Mouse (Mus musculus) neural tube, embryonic 13.5 days (tissue): Measurements from ENCODE around the gene Prkar2a. TPM values are rescaled to one million over a fixed set of nuclear protein-coding genes. Genes with fewer than 3 reads are reported as not detected.

Experiments used
- ATAC-seq: fragments of 200-750 bp; cut with Nextera tagmentation; 2 replicates; pipeline ENCODE4 v1.8.0; 2017; ENCODE audit warnings: low read depth, mild to moderate bottlenecking, moderate TSS enrichment, moderate library complexity
- H3K27ac ChIP-seq: fragments of 300-500 bp; sonication (generic); replicated peaks from 2 replicates; pipeline ENCODE4 v1.5.1; 2015; ENCODE audit warnings: moderate library complexity, mild to moderate bottlenecking, inconsistent platforms
- H3K27me3 ChIP-seq: fragments of 300-500 bp; sonication (generic); 2 replicates; pipeline ENCODE4 v1.6.1; 2015; ENCODE audit warnings: mild to moderate bottlenecking, inconsistent platforms
- H3K36me3 ChIP-seq: fragments of 300-500 bp; sonication (generic); 2 replicates; pipeline ENCODE4 v1.6.1; 2015; ENCODE audit warnings: mild to moderate bottlenecking, inconsistent platforms
- H3K4me1 ChIP-seq: fragments of 300-500 bp; sonication (generic); replicated peaks from 2 replicates; pipeline ENCODE4 v1.6.1; 2015; ENCODE audit warnings: inconsistent platforms
- H3K4me2 ChIP-seq: fragments of 300-500 bp; sonication (generic); 2 replicates; pipeline ENCODE4 v1.6.1; 2015; ENCODE audit warnings: inconsistent platforms, mild to moderate bottlenecking, moderate library complexity
- H3K4me3 ChIP-seq: fragments of 300-500 bp; sonication (generic); 2 replicates; pipeline ENCODE4 v1.5.1; 2015; ENCODE audit warnings: mild to moderate bottlenecking, inconsistent platforms
- H3K9ac ChIP-seq: fragments of 300-500 bp; sonication (generic); 2 replicates; pipeline ENCODE4 v1.6.1; 2015; ENCODE audit warnings: moderate library complexity, mild to moderate bottlenecking, inconsistent platforms
- H3K9me3 ChIP-seq: fragments of 300-500 bp; sonication (generic); 2 replicates; pipeline ENCODE4 v1.6.1; 2016; ENCODE audit warnings: inconsistent platforms
- WGBS: fragments of 180-500 bp; shearing (Covaris S2); methylation state at CpG from one replicate; pipeline ENCODE4 v1.1.7; 2015; 5-methylcytosine and 5-hydroxymethylcytosine counted together
- polyA plus RNA-seq: library from polyadenylated mRNA; unstranded; fragments of >200 nt; fragmentation: Nextera tagmentation; extraction: Ambion mirVana; gene quantifications from 2 replicates; pipeline ENCODE4 v1.2.1, GENCODE M21; 2015

The Prkar2a gene
- polyA plus RNA-seq, 1 experiment from 2014 or later, result 57.6 TPM

- no peaks in the 10 kb centered on the region for H3K9me3 ChIP-seq
- no peaks in the 10 kb centered on the region for H3K36me3 ChIP-seq
- H3K4me2 ChIP-seq, result no peak overlapping the region
- H3K4me1 ChIP-seq, result no peaks in the 10 kb centered on the region
- H3K9ac ChIP-seq, result no peak overlapping the region
- no peak overlapping the region for H3K27ac ChIP-seq
- no peaks in the 10 kb centered on the region for H3K27me3 ChIP-seq
- ATAC-seq, result no peak
- 98% methylated on average over 20 of the region's 20 CpGs for WGBS
- no peak overlapping the region for H3K4me3 ChIP-seq
Observed at GRCm38 (mm10) chr9:108759121-108759520, 70.0 kb downstream of the Prkar2a start.

- no peaks in the 10 kb centered on the region for H3K27me3 ChIP-seq
- H3K9ac ChIP-seq, result no peak overlapping the region
- H3K4me3 ChIP-seq, result no peak overlapping the region
- H3K4me2 ChIP-seq, result no peak overlapping the region
- no peaks in the 10 kb centered on the region for H3K36me3 ChIP-seq
- no peaks in the 10 kb centered on the region for H3K9me3 ChIP-seq
- ATAC-seq, result no peak
- no peaks in the 10 kb centered on the region for H3K4me1 ChIP-seq
- H3K27ac ChIP-seq, result no peak overlapping the region
- WGBS, result 59% methylated on average over 2 of the region's 2 CpGs
Observed at GRCm38 (mm10) chr9:108759805-108760204, 70.7 kb downstream of the Prkar2a start.

GRCm38 (mm10) chr9:108761561-108761960 is 72.4 kb downstream of the Prkar2a start:
- Histone ChIP-seq H3K36me3 (no peaks in the 10 kb centered on the region), H3K9me3 (no peaks in the 10 kb centered on the region), H3K4me1 (no peaks in the 10 kb centered on the region), H3K9ac (no peak overlapping the region), H3K4me2 (no peak overlapping the region), H3K27me3 (no peaks in the 10 kb centered on the region), H3K4me3 (no peak overlapping the region), H3K27ac (no peak overlapping the region)
- ATAC-seq, result no peak

- H3K4me3 ChIP-seq, result no peak overlapping the region
- no peaks in the 10 kb centered on the region for H3K4me1 ChIP-seq
- H3K36me3 ChIP-seq, result no peaks in the 10 kb centered on the region
- no peak overlapping the region for H3K4me2 ChIP-seq
- ATAC-seq, result no peak
- no peaks in the 10 kb centered on the region for H3K9me3 ChIP-seq
- H3K27ac ChIP-seq, result no peak overlapping the region
- WGBS, result 79% methylated on average over 10 of the region's 10 CpGs
- no peaks in the 10 kb centered on the region for H3K27me3 ChIP-seq
- H3K9ac ChIP-seq, result no peak overlapping the region
Observed at GRCm38 (mm10) chr9:108764971-108765370, 75.9 kb downstream of the Prkar2a start.

GRCm38 (mm10) chr9:108776614-108777013 is 87.5 kb downstream of the Prkar2a start:
- Histone ChIP-seq H3K4me1 (no peaks in the 10 kb centered on the region), H3K4me3 (no peak overlapping the region), H3K36me3 (no peaks in the 10 kb centered on the region), H3K4me2 (no peak overlapping the region), H3K27ac (no peak overlapping the region), H3K27me3 (no peaks in the 10 kb centered on the region), H3K9me3 (no peaks in the 10 kb centered on the region), H3K9ac (no peak overlapping the region)
- ATAC-seq, result no peak
- 93% methylated on average over 4 of the region's 4 CpGs for WGBS

GRCm38 (mm10) chr9:108777276-108777675 is 88.2 kb downstream of the Prkar2a start:
- H3K4me3 ChIP-seq, result no peak overlapping the region
- H3K9ac ChIP-seq, result no peak overlapping the region
- no peak for ATAC-seq
- no peak overlapping the region for H3K4me2 ChIP-seq
- H3K36me3 ChIP-seq, result no peaks in the 10 kb centered on the region
- no peaks in the 10 kb centered on the region for H3K9me3 ChIP-seq
- WGBS, result 81% methylated on average over 4 of the region's 4 CpGs
- no peak overlapping the region for H3K27ac ChIP-seq
- peaks cover 6% of the 10 kb centered on the region; the same call in 1 of the 2 replicates for H3K4me1 ChIP-seq
- no peaks in the 10 kb centered on the region for H3K27me3 ChIP-seq

GRCm38 (mm10) chr9:108780959-108781358 is 91.8 kb downstream of the Prkar2a start:
- ATAC-seq, result no peak
- H3K36me3 ChIP-seq, result 0 out of 2 replicates have a peak, but pooled peaks cover under 1% of the 10 kb centered on the region
- no peak overlapping the region for H3K9ac ChIP-seq
- H3K27ac ChIP-seq, result no peak overlapping the region
- no peak overlapping the region for H3K4me2 ChIP-seq
- WGBS, result 65% methylated on average over 5 of the region's 5 CpGs
- H3K27me3 ChIP-seq, result no peaks in the 10 kb centered on the region
- H3K4me3 ChIP-seq, result no peak overlapping the region
- no peaks in the 10 kb centered on the region for H3K9me3 ChIP-seq
- peaks cover 26% of the 10 kb centered on the region for H3K4me1 ChIP-seq

GRCm38 (mm10) chr9:108781891-108782290 is 92.8 kb downstream of the Prkar2a start:
- ATAC-seq, result no peak

GRCm38 (mm10) chr9:108782836-108783547 is 93.9 kb downstream of the Prkar2a start:
- H3K27ac ChIP-seq, result peak overlapping the region; percentile 99
- peak; percentile 69 for ATAC-seq
- no peaks in the 10 kb centered on the region for H3K9me3 ChIP-seq
- H3K4me2 ChIP-seq, result peak overlapping the region; percentile 80
- H3K9ac ChIP-seq, result peak overlapping the region; percentile 73
- H3K27me3 ChIP-seq, result no peaks in the 10 kb centered on the region
- peaks cover 47% of the 10 kb centered on the region for H3K4me1 ChIP-seq
- H3K4me3 ChIP-seq, result peak overlapping the region; percentile 86
- WGBS, result 10% methylated on average over 9 of the region's 9 CpGs
- peaks cover 9% of the 10 kb centered on the region for H3K36me3 ChIP-seq

More at GRCm38 (mm10) chr9:108781891-108782290, 92.8 kb downstream of the Prkar2a start:
- Histone ChIP-seq H3K4me2 (no peak overlapping the region), H3K9ac (no peak overlapping the region), H3K4me3 (no peak overlapping the region), H3K27ac (no peak overlapping the region), H3K9me3 (no peaks in the 10 kb centered on the region), H3K36me3 (peaks cover 7% of the 10 kb centered on the region), H3K27me3 (no peaks in the 10 kb centered on the region), H3K4me1 (peaks cover 36% of the 10 kb centered on the region)
- WGBS, result 59% methylated on average over 4 of the region's 4 CpGs

- H3K9ac ChIP-seq, result peak within 1 kb of the TSS; percentile 100
- peak within 1 kb of the TSS; percentile 86 for H3K4me3 ChIP-seq
- H3K4me1 ChIP-seq, result peaks cover 55% of the 10 kb centered on the region
- peaks cover 9% of the 10 kb centered on the region for H3K36me3 ChIP-seq
- H3K4me2 ChIP-seq, result peak within 1 kb of the TSS; percentile 80
- ATAC-seq, result peak; percentile 97
- no peaks in the 10 kb centered on the region for H3K9me3 ChIP-seq
- WGBS, result under 1% methylated on average over 55 of the region's 56 CpGs
- no peaks in the 10 kb centered on the region for H3K27me3 ChIP-seq
- H3K27ac ChIP-seq, result peak within 1 kb of the TSS; percentile 99
Observed at GRCm38 (mm10) chr9:108783548-108784463, 94.7 kb downstream of the Prkar2a start, which contains the start of gene Ip6k2. Gene Ip6k2 (plus strand): TSS chr9:108783796.

- ATAC-seq, result no peak
- peaks cover 71% of the 10 kb centered on the region for H3K4me1 ChIP-seq
- H3K36me3 ChIP-seq, result peaks cover 9% of the 10 kb centered on the region
- peak overlapping the region; percentile 100 for H3K9ac ChIP-seq
- H3K4me2 ChIP-seq, result peak overlapping the region; percentile 80
- peak overlapping the region; percentile 86 for H3K4me3 ChIP-seq
- H3K9me3 ChIP-seq, result no peaks in the 10 kb centered on the region
- H3K27me3 ChIP-seq, result no peaks in the 10 kb centered on the region
- H3K27ac ChIP-seq, result peak overlapping the region; percentile 99
Observed at GRCm38 (mm10) chr9:108785416-108785815, 96.3 kb downstream of the Prkar2a start.

GRCm38 (mm10) chr9:108786494-108786893 is 97.4 kb downstream of the Prkar2a start:
- Histone ChIP-seq H3K4me3 (peak overlapping the region; percentile 86), H3K27ac (no peak overlapping the region), H3K9ac (0 out of 2 replicates have a peak overlapping the region, but pooled peaks have one; percentile 2), H3K9me3 (no peaks in the 10 kb centered on the region), H3K36me3 (peaks cover 9% of the 10 kb centered on the region), H3K27me3 (no peaks in the 10 kb centered on the region), H3K4me2 (peak overlapping the region; percentile 80), H3K4me1 (peaks cover 82% of the 10 kb centered on the region)
- 83% methylated on average over 1 of the region's 1 CpGs for WGBS
- ATAC-seq, result no peak
